Mouse (Mus musculus) gastrocnemius, postnatal 25 days (tissue): ENCODE data around the gene Mrps18c. TPM values are rescaled to one million over a fixed set of nuclear protein-coding genes. Genes with fewer than 3 reads are reported as not detected.
A peak's percentile ranks its signal among the peaks of the same experiment; 100 is the strongest.

Source experiments
- DNase-seq: peaks from one replicate; pipeline ENCODE4 v3.0.0; 2022
- long read RNA-seq, 2 experiments: library from polyadenylated mRNA; stranded (forward); transcript quantifications; one replicate each; pipeline ENCODE4 v2.0.0; 2021
- total RNA-seq, 2 experiments: library from RNA; stranded (reverse); gene quantifications; 1 replicate in 1 of 2; 2 replicates in 1 of 2; pipeline ENCODE4 v1.2.3; 2021

Mrps18c gene
- 10 to 100 TPM; 65.7 to 67.6 TPM for total RNA-seq
- long read RNA-seq, experiment 1, transcript Mrps18c-201 (6 exons, 638 nt) = major isoform, 178 of 208 reads
- long read RNA-seq, experiment 1, transcript Mrps18c-202 (5 exons, 460 nt) = minor isoform, 12 of 208 reads
- long read RNA-seq, experiment 1, partial matches to known transcripts = 1 of 208 reads
- long read RNA-seq, experiment 1, other reads (novel, unspliced or antisense) = 14 of 208 reads
- long read RNA-seq, experiment 2, transcript Mrps18c-201 (6 exons, 638 nt) = major isoform, 106 of 123 reads
- long read RNA-seq, experiment 2, transcript Mrps18c-202 (5 exons, 460 nt) = minor isoform, 8 of 123 reads
- long read RNA-seq, experiment 2, partial matches to known transcripts = 1 of 123 reads
- long read RNA-seq, experiment 2, other reads (novel, unspliced or antisense) = 5 of 123 reads

GRCm38 (mm10) chr5:100798165-100798860 is at the start of gene Mrps18c, which contains the start of gene Helq:
TSS of gene Mrps18c (plus strand) at chr5:100798627.
TSS of gene Helq (minus strand) at chr5:100798598.
- DNase-seq = peak; percentile 86

- DNase-seq = no peak
These were observed 47.7 kb upstream of the Mrps18c start for GRCm38 (mm10) chr5:100750617-100751255.

GRCm38 (mm10) chr5:100751655-100752054 is 46.8 kb upstream of the Mrps18c start:
- no peak for DNase-seq

GRCm38 (mm10) chr5:100753407-100753806 is 45.0 kb upstream of the Mrps18c start:
- no peak for DNase-seq

- DNase-seq = no peak
These were observed 40.3 kb upstream of the Mrps18c start for GRCm38 (mm10) chr5:100758121-100758520.

- no peak for DNase-seq
These were observed 38.3 kb upstream of the Mrps18c start for GRCm38 (mm10) chr5:100760049-100760663.

GRCm38 (mm10) chr5:100761736-100762135 is 36.7 kb upstream of the Mrps18c start:
- no peak for DNase-seq

GRCm38 (mm10) chr5:100766026-100766425 is 32.4 kb upstream of the Mrps18c start:
- DNase-seq = no peak

GRCm38 (mm10) chr5:100771575-100771974 is 26.9 kb upstream of the Mrps18c start:
- DNase-seq = no peak

- no peak for DNase-seq
These were observed 22.5 kb upstream of the Mrps18c start for GRCm38 (mm10) chr5:100775778-100776404.

GRCm38 (mm10) chr5:100776900-100777299 is 21.5 kb upstream of the Mrps18c start:
- no peak for DNase-seq

GRCm38 (mm10) chr5:100779002-100779401 is 19.4 kb upstream of the Mrps18c start:
- no peak for DNase-seq

- no peak for DNase-seq
These were observed 10.9 kb upstream of the Mrps18c start for GRCm38 (mm10) chr5:100787527-100787926.

- DNase-seq = no peak
These were observed 6.2 kb upstream of the Mrps18c start for GRCm38 (mm10) chr5:100792261-100792660.

GRCm38 (mm10) chr5:100794084-100794483 is 4.3 kb upstream of the Mrps18c start:
- DNase-seq = no peak

GRCm38 (mm10) chr5:100818341-100818740 is 19.9 kb downstream of the Mrps18c start:
- no peak for DNase-seq

GRCm38 (mm10) chr5:100819568-100820480 is 21.4 kb downstream of the Mrps18c start:
- no peak for DNase-seq

GRCm38 (mm10) chr5:100820483-100821184 is 22.2 kb downstream of the Mrps18c start, which contains the start of gene Abraxas1:
TSS of gene Abraxas1 (minus strand) at chr5:100820965.
- peak; percentile 79 for DNase-seq

GRCm38 (mm10) chr5:100821375-100821774 is 22.9 kb downstream of the Mrps18c start:
- DNase-seq = no peak

GRCm38 (mm10) chr5:100822826-100823225 is 24.4 kb downstream of the Mrps18c start:
- DNase-seq = no peak
